Mouse (Mus musculus) midbrain, embryonic 10.5 days (tissue): ENCODE measurements around the gene Snx6. TPM values are rescaled to one million over a fixed set of nuclear protein-coding genes. Genes with fewer than 3 reads are reported as not detected.
A peak's percentile ranks its signal among the peaks of the same experiment; 100 is the strongest.
"Not testable (repeated sequence)": the region's sequence is repeated elsewhere in the genome, so short reads cannot be mapped to it uniquely, and the experiment has no call there.

Experiments
- DNase-seq: peaks from one replicate; pipeline ENCODE4 v3.0.0-alpha.2; 2017; ENCODE audit warnings: low spot score
- H3K27ac ChIP-seq: fragments of 300-500 bp; sonication (generic); replicated peaks from 2 replicates; pipeline ENCODE4 v1.5.1; 2016; ENCODE audit warnings: mild to moderate bottlenecking
- H3K27me3 ChIP-seq: fragments of 300-500 bp; sonication (generic); 2 replicates; pipeline ENCODE4 v1.6.1; 2016; ENCODE audit warnings: low read depth, mild to moderate bottlenecking; ENCODE audit not compliant: poor library complexity, severe bottlenecking
- H3K36me3 ChIP-seq: fragments of 300-500 bp; sonication (generic); 2 replicates; pipeline ENCODE4 v1.6.1; 2016; ENCODE audit warnings: mild to moderate bottlenecking, moderate library complexity
- H3K4me1 ChIP-seq: fragments of 300-500 bp; sonication (generic); 2 replicates; pipeline ENCODE4 v1.6.1; 2016
- H3K4me3 ChIP-seq: fragments of 300-500 bp; sonication (generic); 2 replicates; pipeline ENCODE4 v1.5.1; 2016; ENCODE audit warnings: mild to moderate bottlenecking, moderate library complexity
- H3K9me3 ChIP-seq: fragments of 300-500 bp; sonication (generic); replicated peaks from 2 replicates; pipeline ENCODE4 v1.6.1; 2016; ENCODE audit warnings: mild to moderate bottlenecking
- WGBS: fragments of 180-500 bp; shearing (Covaris S2); methylation state at CpG from one replicate; pipeline ENCODE4 v1.1.7; 2016; 5-methylcytosine and 5-hydroxymethylcytosine counted together
- polyA plus RNA-seq: library from polyadenylated mRNA; unstranded; fragments of >200 nt; fragmentation: Nextera tagmentation; extraction: Ambion mirVana; gene quantifications from 2 replicates; pipeline ENCODE4 v1.2.1, GENCODE M21; 2016

The Snx6 gene
- 196 and 202 TPM in 2 replicates for polyA plus RNA-seq

DNA sequence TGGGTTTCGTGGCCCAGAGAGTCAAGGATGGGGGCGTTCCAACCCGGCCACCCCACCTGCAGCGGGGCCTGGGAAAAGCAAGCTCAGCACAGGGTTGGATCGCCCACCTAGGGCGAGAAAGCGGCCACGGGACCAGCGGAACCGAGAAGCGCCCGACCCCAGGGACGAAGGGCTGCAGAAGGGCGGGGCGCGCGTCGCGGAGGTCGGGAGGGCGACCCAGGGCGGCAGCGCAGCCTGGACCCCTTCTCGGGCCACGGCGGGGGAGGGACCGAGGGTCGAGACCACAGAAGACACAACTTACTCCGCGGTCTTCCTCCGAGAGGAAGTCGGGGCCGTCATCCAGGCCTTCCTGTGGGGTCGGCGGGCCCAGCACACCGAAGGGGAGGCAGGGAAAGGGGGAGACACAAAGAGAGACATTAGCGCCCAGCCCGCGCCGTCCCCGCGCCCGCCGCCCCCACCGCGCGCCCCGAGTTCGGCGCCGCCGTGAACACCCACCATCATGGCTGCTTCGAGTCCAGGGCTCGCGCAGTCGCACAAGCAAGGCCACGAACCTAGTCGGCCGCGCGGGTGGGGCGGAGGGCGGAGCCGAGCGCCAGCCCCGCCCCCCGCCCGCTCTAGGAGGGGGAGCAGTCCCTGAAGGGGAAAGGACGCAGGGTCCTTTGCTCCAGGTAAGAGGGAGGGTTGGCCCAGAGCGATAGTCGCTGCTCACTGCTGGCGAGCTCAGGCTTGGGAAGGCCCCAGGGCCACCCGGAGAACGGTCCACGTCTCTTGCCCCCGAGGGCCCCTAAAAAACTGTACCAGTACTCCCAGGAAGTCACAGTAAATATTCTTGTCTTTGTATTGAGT is at the start of gene Snx6:
Gene Snx6 (minus strand): TSS at position 551 of the 846 bp plus-strand sequence.
- peak; percentile 89 for DNase-seq
- H3K9me3 ChIP-seq: no peaks in the 10 kb centered on the region
- H3K4me3 ChIP-seq: peak within 1 kb of the TSS; percentile 90
- H3K4me1 ChIP-seq: peaks cover 34% of the 10 kb centered on the region
- under 1% methylated on average over 76 of the region's 76 CpGs for WGBS
- no peaks in the 10 kb centered on the region for H3K27me3 ChIP-seq
- peak within 1 kb of the TSS; percentile 98 for H3K27ac ChIP-seq
- peaks cover 23% of the 10 kb centered on the region for H3K36me3 ChIP-seq

- no peak overlapping the region for H3K27ac ChIP-seq
- H3K36me3 ChIP-seq: no peaks in the 10 kb centered on the region
- 0 out of 2 replicates have a peak, but pooled peaks cover 2% of the 10 kb centered on the region for H3K4me1 ChIP-seq
- DNase-seq: no peak
- H3K4me3 ChIP-seq: no peak overlapping the region
- H3K27me3 ChIP-seq: no peaks in the 10 kb centered on the region
- H3K9me3 ChIP-seq: no peaks in the 10 kb centered on the region
Measured at GRCm38 (mm10) chr12:54844415-54844814, 48.9 kb upstream of the Snx6 start.

DNA sequence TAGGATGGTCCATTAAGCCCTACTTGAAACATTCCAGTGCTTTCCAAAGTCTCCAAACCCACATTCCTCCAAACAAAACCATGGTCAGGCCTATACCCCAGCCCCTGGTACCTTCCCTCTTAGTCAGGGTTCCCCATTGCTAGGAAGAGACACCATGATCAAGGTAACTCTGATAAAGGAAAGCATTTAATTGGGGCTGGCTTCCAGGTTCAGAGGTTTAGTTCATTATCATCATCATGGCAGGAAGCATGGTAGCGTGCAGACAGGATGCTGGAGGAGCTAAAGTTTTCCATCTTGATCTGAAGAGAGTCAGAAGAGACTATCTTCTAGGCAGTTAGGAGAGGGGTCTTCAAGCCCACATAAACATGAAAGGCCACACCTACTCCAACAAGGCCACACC is 46.1 kb upstream of the Snx6 start:
- DNase-seq: no peak
- Histone ChIP-seq H3K9me3 (no peaks in the 10 kb centered on the region), H3K4me3 (no peak overlapping the region), H3K27ac (no peak overlapping the region), H3K27me3 (no peaks in the 10 kb centered on the region), H3K4me1 (peaks cover 1% of the 10 kb centered on the region), H3K36me3 (no peaks in the 10 kb centered on the region)
- WGBS: 90% methylated on average over 1 of the region's 1 CpGs

DNA sequence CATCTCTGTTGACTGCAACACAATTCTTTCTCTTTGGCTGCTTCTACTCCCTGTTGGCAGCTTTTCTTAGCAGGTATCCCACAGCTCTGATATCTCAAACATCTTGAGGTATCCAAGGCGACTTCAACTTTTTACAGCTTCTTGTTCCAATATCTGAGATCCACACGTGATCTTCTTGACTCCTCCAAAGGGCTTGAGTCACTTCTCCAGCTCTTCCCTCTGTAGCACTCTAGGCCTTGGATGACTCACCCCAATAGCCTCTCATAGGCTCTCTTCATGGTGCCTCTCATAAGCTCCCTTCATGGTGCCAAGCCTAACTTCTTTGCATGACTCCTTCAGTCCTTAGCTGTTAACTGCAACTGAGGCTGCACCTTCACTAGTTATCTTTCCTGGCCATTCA is 44.3 kb upstream of the Snx6 start:
- H3K27me3 ChIP-seq: no peaks in the 10 kb centered on the region
- no peak overlapping the region for H3K27ac ChIP-seq
- WGBS: 76% methylated on average over 2 of the region's 2 CpGs
- DNase-seq: no peak
- no peaks in the 10 kb centered on the region for H3K36me3 ChIP-seq
- no peaks in the 10 kb centered on the region for H3K9me3 ChIP-seq
- H3K4me1 ChIP-seq: peaks cover 12% of the 10 kb centered on the region
- H3K4me3 ChIP-seq: no peak overlapping the region

- Histone ChIP-seq H3K4me1 (peaks cover 18% of the 10 kb centered on the region), H3K9me3 (no peaks in the 10 kb centered on the region), H3K27me3 (no peaks in the 10 kb centered on the region), H3K4me3 (no peak overlapping the region), H3K27ac (no peak overlapping the region), H3K36me3 (no peaks in the 10 kb centered on the region)
- no peak for DNase-seq
Measured at GRCm38 (mm10) chr12:54838931-54839330, 43.4 kb upstream of the Snx6 start.

DNA sequence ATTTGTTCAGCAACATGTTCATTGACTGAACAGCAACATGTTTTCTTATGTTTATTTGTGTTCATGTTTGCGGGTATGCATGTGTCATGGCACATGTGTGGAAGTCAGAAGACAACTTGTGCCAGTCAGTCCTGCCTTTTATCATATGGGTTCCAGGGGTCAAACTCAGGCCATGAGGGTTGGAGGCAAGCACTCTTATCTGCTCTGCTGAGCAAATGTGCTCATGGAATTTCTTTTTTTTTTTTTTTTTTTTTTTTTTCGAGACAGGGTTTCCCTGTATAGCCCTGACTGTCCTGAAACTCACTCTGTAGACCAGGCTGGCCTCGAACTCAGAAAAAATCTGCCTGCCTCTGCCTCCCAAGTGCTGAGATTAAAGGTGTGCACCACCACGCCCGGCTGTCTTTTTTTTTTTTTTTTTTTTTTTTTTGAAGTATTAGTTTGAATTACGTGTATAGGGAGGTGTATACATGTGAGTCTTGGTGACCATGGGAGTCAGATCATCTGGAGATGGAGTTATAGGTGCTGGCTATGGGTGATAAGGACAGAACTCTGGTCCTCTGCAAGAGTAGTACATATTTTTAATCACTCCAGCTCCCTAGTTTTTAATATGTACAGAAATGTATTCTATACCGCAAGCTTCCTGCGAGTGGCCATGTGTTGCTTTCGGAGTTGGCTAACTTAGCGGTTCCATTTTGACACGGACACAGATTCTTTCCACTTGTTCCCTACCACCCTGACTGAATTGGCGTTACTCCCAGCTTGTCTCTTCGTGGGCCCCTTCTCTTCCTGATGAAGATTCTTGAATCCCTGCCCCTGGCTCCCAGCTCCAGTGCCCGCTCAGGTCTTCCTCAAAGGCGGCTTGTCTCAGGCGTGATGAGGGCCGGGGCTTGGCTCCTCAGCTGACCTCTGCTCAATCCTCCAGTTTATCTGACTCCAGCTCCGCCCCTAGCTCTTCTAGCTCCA is 40.4 kb upstream of the Snx6 start:
- no peak overlapping the region for H3K4me3 ChIP-seq
- WGBS: 75% methylated on average over 18 of the region's 18 CpGs
- H3K27me3 ChIP-seq: no peaks in the 10 kb centered on the region
- H3K36me3 ChIP-seq: no peaks in the 10 kb centered on the region
- H3K27ac ChIP-seq: no peak overlapping the region
- peaks cover 19% of the 10 kb centered on the region for H3K4me1 ChIP-seq
- DNase-seq: no peak
- H3K9me3 ChIP-seq: no peaks in the 10 kb centered on the region

- no peaks in the 10 kb centered on the region for H3K27me3 ChIP-seq
- WGBS: 26% methylated on average over 11 of the region's 11 CpGs
- H3K9me3 ChIP-seq: no peaks in the 10 kb centered on the region
- DNase-seq: peak; percentile 70
- peak overlapping the region; percentile 38 for H3K27ac ChIP-seq
- H3K4me1 ChIP-seq: peaks cover 19% of the 10 kb centered on the region
- H3K36me3 ChIP-seq: no peaks in the 10 kb centered on the region
- peak overlapping the region; percentile 34 for H3K4me3 ChIP-seq
Measured at GRCm38 (mm10) chr12:54834925-54835447, 39.5 kb upstream of the Snx6 start.

DNA sequence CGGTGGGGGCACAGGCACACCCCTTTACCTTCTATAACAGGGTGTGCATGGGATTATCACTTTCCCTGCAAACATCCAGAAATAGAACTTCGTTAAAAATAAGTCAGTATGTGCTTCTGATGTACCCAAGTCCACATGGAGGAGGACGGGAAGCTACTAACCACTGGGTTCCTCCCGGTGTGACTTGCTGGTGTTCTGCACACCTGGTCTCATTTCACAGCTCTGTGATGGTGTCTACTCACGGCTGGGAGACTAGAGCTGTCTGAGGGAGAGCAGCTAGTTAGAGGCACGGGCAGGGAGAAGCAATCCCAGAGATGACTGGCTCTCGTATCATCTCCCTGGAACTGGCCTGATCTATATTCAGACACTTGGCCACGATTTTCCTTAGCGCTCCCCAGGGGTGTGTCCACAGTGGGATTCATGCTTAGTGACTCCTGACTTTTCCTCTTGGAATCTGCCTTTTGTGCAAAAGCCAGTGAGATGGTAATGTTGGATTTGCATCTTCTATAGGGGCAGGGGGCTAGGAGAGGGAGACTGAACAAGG is 38.4 kb upstream of the Snx6 start:
- no peak for DNase-seq
- Histone ChIP-seq H3K27ac (0 out of 2 replicates have a peak overlapping the region, but pooled peaks have one; percentile 28), H3K27me3 (no peaks in the 10 kb centered on the region), H3K36me3 (no peaks in the 10 kb centered on the region), H3K9me3 (no peaks in the 10 kb centered on the region), H3K4me3 (no peak overlapping the region), H3K4me1 (peaks cover 19% of the 10 kb centered on the region)
- 78% methylated on average over 9 of the region's 9 CpGs for WGBS

DNA sequence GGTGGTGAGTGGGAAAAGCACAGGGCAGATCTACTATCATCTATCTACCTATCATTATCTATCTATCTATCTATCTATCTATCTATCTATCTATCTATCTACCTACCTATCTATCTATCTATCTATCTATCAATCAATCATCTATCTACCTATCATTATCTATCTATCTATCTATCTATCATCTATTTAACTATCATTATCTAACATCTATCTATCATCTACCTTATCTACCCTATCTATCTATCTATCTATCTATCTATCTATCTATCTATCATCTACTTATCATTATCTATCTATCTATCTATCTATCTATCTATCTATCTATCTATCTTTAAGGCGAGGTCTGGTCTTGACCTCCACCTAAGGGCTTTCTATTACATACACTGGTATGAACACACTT is 36.4 kb upstream of the Snx6 start:
- 86% methylated on average over 1 of the region's 1 CpGs for WGBS
- H3K27me3 ChIP-seq, H3K27ac ChIP-seq, H3K4me3 ChIP-seq, H3K36me3 ChIP-seq, H3K9me3 ChIP-seq, DNase-seq: not testable (repeated sequence)
- H3K4me1 ChIP-seq: peaks cover 19% of the 10 kb centered on the region

DNA sequence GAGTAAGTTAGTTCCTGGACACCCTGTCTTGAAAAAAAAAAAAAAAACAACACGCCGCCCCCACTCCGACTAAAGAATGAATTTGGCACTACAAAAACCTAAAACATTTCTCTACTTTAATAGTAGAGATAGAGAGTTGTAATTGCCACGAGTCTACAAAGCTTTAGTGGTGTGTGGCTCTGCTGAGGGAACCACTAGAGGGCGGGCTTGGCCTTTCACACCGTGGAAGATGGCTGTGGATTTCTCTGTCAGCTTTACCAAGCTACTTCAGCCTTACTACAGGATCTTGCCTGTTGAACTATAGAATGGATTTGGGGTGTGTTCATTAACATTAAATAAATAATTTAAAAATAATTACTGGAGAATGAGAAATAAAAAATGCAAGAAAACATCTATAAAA is 35.1 kb upstream of the Snx6 start:
- no peak overlapping the region for H3K27ac ChIP-seq
- no peaks in the 10 kb centered on the region for H3K27me3 ChIP-seq
- no peak overlapping the region for H3K4me3 ChIP-seq
- H3K4me1 ChIP-seq: peaks cover 12% of the 10 kb centered on the region
- DNase-seq: peak; percentile 70
- H3K36me3 ChIP-seq: no peaks in the 10 kb centered on the region
- H3K9me3 ChIP-seq: no peaks in the 10 kb centered on the region
- WGBS: 21% methylated on average over 6 of the region's 6 CpGs

- 58% methylated on average over 5 of the region's 5 CpGs for WGBS
- H3K4me3 ChIP-seq: no peak overlapping the region
- H3K36me3 ChIP-seq: no peaks in the 10 kb centered on the region
- H3K4me1 ChIP-seq: peaks cover 8% of the 10 kb centered on the region
- no peak overlapping the region for H3K27ac ChIP-seq
- H3K27me3 ChIP-seq: no peaks in the 10 kb centered on the region
- no peak for DNase-seq
- no peaks in the 10 kb centered on the region for H3K9me3 ChIP-seq
Measured at GRCm38 (mm10) chr12:54829876-54830275, 34.4 kb upstream of the Snx6 start.

- 92% methylated on average over 1 of the region's 1 CpGs for WGBS
- Histone ChIP-seq H3K4me3 (no peak overlapping the region), H3K9me3 (no peaks in the 10 kb centered on the region), H3K27me3 (no peaks in the 10 kb centered on the region), H3K4me1 (no peaks in the 10 kb centered on the region), H3K36me3 (no peaks in the 10 kb centered on the region), H3K27ac (no peak overlapping the region)
- DNase-seq: no peak
Measured at GRCm38 (mm10) chr12:54828043-54828442, 32.5 kb upstream of the Snx6 start.
